Mouse (Mus musculus): ENCODE results near the gene Pde11a. TPM values are rescaled to one million over a fixed set of nuclear protein-coding genes. Genes with fewer than 3 reads are reported as not detected.

Pde11a gene
- polyA plus RNA-seq, 1 experiment from 2014 or later, result 0.52 TPM

GRCm38 (mm10) chr2:76251379-76251778 is 87.2 kb downstream of the Pde11a start:
- Histone ChIP-seq H3K27me3 (ENCODE audit: control insufficient read depth, insufficient read depth, low read length) (no peaks in the 10 kb centered on the region), H3K4me1 (ENCODE audit: control insufficient read depth, insufficient read depth, low read length) (0 out of 2 replicates have a peak, but pooled peaks cover 3% of the 10 kb centered on the region), H3K36me3 (ENCODE audit: control insufficient read depth, insufficient read depth, low read length) (no peaks in the 10 kb centered on the region), H3K4me3 (ENCODE audit: low read depth, low read length) (no peak overlapping the region), H3K27ac (replicated peaks; ENCODE audit: low read depth, low read length) (no peak overlapping the region), H3K9me3 (ENCODE audit: control insufficient read depth, low read length) (no peaks in the 10 kb centered on the region), H3K4me2 (ENCODE audit: low read depth, severe bottlenecking) (no peak overlapping the region), H3K9ac (ENCODE audit: low read length) (no peak overlapping the region)
- 77% methylated on average over 10 of the region's 10 CpGs for WGBS
- ATAC-seq (ENCODE audit: insufficient number of reproducible peaks, low FRiP score, low TSS enrichment, low read depth) (no peak), DNase-seq (ENCODE audit: low spot score) (no peak)

GRCm38 (mm10) chr2:76248242-76248641 is 90.3 kb downstream of the Pde11a start:
- no peak for ATAC-seq (ENCODE audit: insufficient number of reproducible peaks, low FRiP score, low TSS enrichment, low read depth)
- Histone ChIP-seq H3K27me3 (ENCODE audit: control insufficient read depth, insufficient read depth, low read length) (no peaks in the 10 kb centered on the region), H3K36me3 (ENCODE audit: control insufficient read depth, insufficient read depth, low read length) (no peaks in the 10 kb centered on the region), H3K4me1 (ENCODE audit: control insufficient read depth, insufficient read depth, low read length) (0 out of 2 replicates have a peak, but pooled peaks cover 3% of the 10 kb centered on the region), H3K4me2 (ENCODE audit: low read depth, severe bottlenecking) (no peak overlapping the region), H3K9me3 (ENCODE audit: control insufficient read depth, low read length) (no peaks in the 10 kb centered on the region), H3K4me3 (ENCODE audit: low read depth, low read length) (no peak overlapping the region), H3K27ac (replicated peaks; ENCODE audit: low read depth, low read length) (no peak overlapping the region), H3K9ac (ENCODE audit: low read length) (no peak overlapping the region)
- peak; percentile 22 for DNase-seq (ENCODE audit: low spot score)
- WGBS, result 50% methylated on average over 10 of the region's 10 CpGs

GRCm38 (mm10) chr2:76239175-76239574 is 99.4 kb downstream of the Pde11a start:
- H3K4me2 ChIP-seq (ENCODE audit: low read depth, severe bottlenecking), result no peak overlapping the region
- no peak overlapping the region for H3K4me3 ChIP-seq (ENCODE audit: low read depth, low read length)
- DNase-seq (ENCODE audit: low spot score) (no peak), ATAC-seq (ENCODE audit: insufficient number of reproducible peaks, low FRiP score, low TSS enrichment, low read depth) (no peak)
- no peak overlapping the region for H3K27ac ChIP-seq (replicated peaks; ENCODE audit: low read depth, low read length)
- 80% methylated on average over 2 of the region's 2 CpGs for WGBS
- H3K4me1 ChIP-seq (ENCODE audit: control insufficient read depth, insufficient read depth, low read length), result no peaks in the 10 kb centered on the region
- no peaks in the 10 kb centered on the region for H3K9me3 ChIP-seq (ENCODE audit: control insufficient read depth, low read length)
- H3K9ac ChIP-seq (ENCODE audit: low read length), result no peak overlapping the region
- H3K27me3 ChIP-seq (ENCODE audit: control insufficient read depth, insufficient read depth, low read length), result no peaks in the 10 kb centered on the region
- H3K36me3 ChIP-seq (ENCODE audit: control insufficient read depth, insufficient read depth, low read length), result no peaks in the 10 kb centered on the region

DNA sequence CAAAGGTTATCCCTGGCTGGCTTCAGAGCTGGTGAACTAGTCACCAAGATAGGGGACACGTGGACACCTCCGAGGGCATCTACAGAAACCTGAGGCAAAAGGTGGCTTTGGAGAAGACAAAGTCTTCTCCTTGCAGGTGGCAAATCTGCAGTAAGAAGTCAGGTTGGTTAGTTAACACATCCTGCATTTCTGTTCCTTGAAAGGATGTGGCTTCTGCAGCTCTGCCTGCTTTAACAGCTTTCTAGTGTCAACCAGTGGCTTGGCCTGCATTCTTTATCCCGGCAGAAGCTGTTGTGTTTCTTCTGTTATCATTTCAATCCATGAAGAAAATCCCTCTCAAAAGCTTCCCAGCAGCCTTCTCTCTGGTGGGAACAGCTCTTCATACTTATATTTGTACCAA is 100.1 kb downstream of the Pde11a start:
- no peak overlapping the region for H3K4me3 ChIP-seq (ENCODE audit: low read depth, low read length)
- H3K9ac ChIP-seq (ENCODE audit: low read length), result no peak overlapping the region
- DNase-seq (ENCODE audit: low spot score) (no peak), ATAC-seq (ENCODE audit: insufficient number of reproducible peaks, low FRiP score, low TSS enrichment, low read depth) (no peak)
- WGBS, result 83% methylated on average over 3 of the region's 3 CpGs
- no peaks in the 10 kb centered on the region for H3K4me1 ChIP-seq (ENCODE audit: control insufficient read depth, insufficient read depth, low read length)
- no peak overlapping the region for H3K4me2 ChIP-seq (ENCODE audit: low read depth, severe bottlenecking)
- no peaks in the 10 kb centered on the region for H3K9me3 ChIP-seq (ENCODE audit: control insufficient read depth, low read length)
- no peaks in the 10 kb centered on the region for H3K36me3 ChIP-seq (ENCODE audit: control insufficient read depth, insufficient read depth, low read length)
- no peaks in the 10 kb centered on the region for H3K27me3 ChIP-seq (ENCODE audit: control insufficient read depth, insufficient read depth, low read length)
- no peak overlapping the region for H3K27ac ChIP-seq (replicated peaks; ENCODE audit: low read depth, low read length)

DNA sequence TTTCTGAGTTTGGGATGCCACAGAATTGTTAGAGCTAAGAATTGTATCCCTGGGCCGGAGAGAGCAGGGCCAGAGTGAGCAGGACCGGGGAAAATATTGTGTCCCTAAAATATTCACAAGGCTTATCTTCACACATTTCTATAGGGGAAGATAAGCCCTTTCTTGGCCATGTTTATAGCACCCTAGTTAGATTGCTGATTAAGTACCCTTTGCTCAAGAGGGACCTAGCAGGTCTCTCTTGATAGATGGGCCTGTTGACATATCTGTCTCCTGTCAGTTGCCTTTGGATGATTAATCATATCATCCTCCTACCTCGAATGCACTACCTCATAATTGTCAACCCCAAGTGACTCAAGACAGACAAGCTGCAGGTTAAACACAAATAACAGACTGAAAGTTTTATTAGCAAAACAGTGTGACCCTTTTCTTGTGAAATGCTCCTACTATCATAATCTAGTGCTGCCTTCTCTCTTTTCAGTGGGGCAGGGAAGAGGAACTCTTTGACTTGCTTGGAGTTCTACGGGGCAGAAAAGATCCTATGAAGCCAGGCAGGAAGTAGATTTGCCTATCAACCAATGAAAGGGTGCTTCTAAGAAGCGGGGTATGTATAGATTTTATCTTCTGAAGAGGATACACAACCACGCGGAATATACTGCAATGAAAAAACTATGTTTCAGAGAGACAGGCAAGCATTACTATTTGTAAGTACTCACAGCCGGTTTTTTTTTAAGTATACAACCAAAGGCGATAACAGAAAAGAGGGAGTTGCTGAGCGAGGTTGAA is 100.7 kb downstream of the Pde11a start:
- ATAC-seq (ENCODE audit: insufficient number of reproducible peaks, low FRiP score, low TSS enrichment, low read depth), result no peak

GRCm38 (mm10) chr2:76220364-76221108 is 118.0 kb downstream of the Pde11a start:
- whole genome bisulfite sequencing, result 38% methylated on average over 6 of the region's 6 CpGs
- H3K27ac ChIP-seq (replicated peaks; ENCODE audit: low read depth, low read length), result no peak overlapping the region
- no peak for ATAC-seq (ENCODE audit: insufficient number of reproducible peaks, low FRiP score, low TSS enrichment, low read depth)

More for the DNA sequence above, 100.7 kb downstream of the Pde11a start:
- H3K4me3 ChIP-seq (ENCODE audit: low read depth, low read length), result no peak overlapping the region
- no peaks in the 10 kb centered on the region for H3K36me3 ChIP-seq (ENCODE audit: control insufficient read depth, insufficient read depth, low read length)
- no peak for DNase-seq (ENCODE audit: low spot score)
- no peaks in the 10 kb centered on the region for H3K4me1 ChIP-seq (ENCODE audit: control insufficient read depth, insufficient read depth, low read length)
- no peak overlapping the region for H3K27ac ChIP-seq (replicated peaks; ENCODE audit: low read depth, low read length)
- H3K9ac ChIP-seq (ENCODE audit: low read length), result no peak overlapping the region
- H3K27me3 ChIP-seq (ENCODE audit: control insufficient read depth, insufficient read depth, low read length), result no peaks in the 10 kb centered on the region
- H3K4me2 ChIP-seq (ENCODE audit: low read depth, severe bottlenecking), result no peak overlapping the region
- no peaks in the 10 kb centered on the region for H3K9me3 ChIP-seq (ENCODE audit: control insufficient read depth, low read length)
- 88% methylated on average over 10 of the region's 10 CpGs for WGBS

DNA sequence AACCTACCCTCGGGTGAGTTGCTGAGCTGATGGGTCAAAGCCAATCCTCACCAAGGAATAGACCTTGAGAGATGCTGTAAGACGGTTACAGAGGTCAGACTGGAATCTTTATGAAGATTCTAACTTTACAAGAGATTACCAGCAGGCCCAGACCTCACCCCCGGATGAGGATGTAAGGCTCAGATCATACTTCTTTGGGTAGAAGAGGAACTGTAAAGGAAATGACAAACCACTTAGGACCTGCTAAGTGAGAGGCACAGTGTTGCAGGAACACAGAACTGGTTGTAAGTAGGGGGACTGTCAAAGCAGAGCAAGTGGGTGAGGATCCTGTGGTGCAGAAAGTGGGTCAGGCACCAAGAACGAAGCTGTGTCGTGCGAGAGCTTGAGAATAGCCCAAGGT is 119.0 kb downstream of the Pde11a start:
- Histone ChIP-seq H3K9me3 (ENCODE audit: control insufficient read depth, low read length) (no peaks in the 10 kb centered on the region), H3K27ac (replicated peaks; ENCODE audit: low read depth, low read length) (no peak overlapping the region), H3K27me3 (ENCODE audit: control insufficient read depth, insufficient read depth, low read length) (no peaks in the 10 kb centered on the region), H3K4me2 (ENCODE audit: low read depth, severe bottlenecking) (no peak overlapping the region), H3K4me3 (ENCODE audit: low read depth, low read length) (no peak overlapping the region), H3K36me3 (ENCODE audit: control insufficient read depth, insufficient read depth, low read length) (no peaks in the 10 kb centered on the region), H3K4me1 (ENCODE audit: control insufficient read depth, insufficient read depth, low read length) (0 out of 2 replicates have a peak, but pooled peaks cover 1% of the 10 kb centered on the region), H3K9ac (ENCODE audit: low read length) (no peak overlapping the region)
- no peak for DNase-seq (ENCODE audit: low spot score)
- ATAC-seq (ENCODE audit: insufficient number of reproducible peaks, low FRiP score, low TSS enrichment, low read depth), result no peak
- 84% methylated on average over 6 of the region's 6 CpGs for WGBS

More at GRCm38 (mm10) chr2:76220364-76221108, 118.0 kb downstream of the Pde11a start:
- DNase-seq (ENCODE audit: low spot score), result no peak
- H3K9me3 ChIP-seq (ENCODE audit: control insufficient read depth, low read length), result no peaks in the 10 kb centered on the region
- 0 out of 2 replicates have a peak, but pooled peaks cover 2% of the 10 kb centered on the region for H3K4me1 ChIP-seq (ENCODE audit: control insufficient read depth, insufficient read depth, low read length)
- H3K4me3 ChIP-seq (ENCODE audit: low read depth, low read length), result no peak overlapping the region
- no peak overlapping the region for H3K4me2 ChIP-seq (ENCODE audit: low read depth, severe bottlenecking)
- H3K9ac ChIP-seq (ENCODE audit: low read length), result no peak overlapping the region
- H3K36me3 ChIP-seq (ENCODE audit: control insufficient read depth, insufficient read depth, low read length), result no peaks in the 10 kb centered on the region
- H3K27me3 ChIP-seq (ENCODE audit: control insufficient read depth, insufficient read depth, low read length), result no peaks in the 10 kb centered on the region

DNA sequence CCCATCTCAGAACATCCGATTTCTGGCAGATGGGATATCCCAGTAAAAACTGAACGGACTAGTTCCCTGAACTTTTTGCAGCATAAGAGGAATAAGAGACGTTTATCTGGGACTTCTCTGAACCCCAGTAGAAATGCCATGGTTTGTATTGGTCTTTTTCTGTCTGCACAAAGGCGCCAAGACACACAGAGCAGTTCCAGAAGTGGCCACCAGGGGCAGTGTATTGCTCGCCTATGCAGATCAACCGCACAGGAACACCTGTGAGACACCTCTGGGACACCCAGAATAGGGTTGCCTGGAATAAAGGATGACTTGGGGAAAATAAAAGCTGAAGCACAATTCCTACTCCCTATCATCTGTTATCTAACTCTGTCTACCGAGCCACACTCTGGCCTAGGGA is 122.4 kb downstream of the Pde11a start:
- Histone ChIP-seq H3K36me3 (ENCODE audit: control insufficient read depth, insufficient read depth, low read length) (no peaks in the 10 kb centered on the region), H3K27me3 (ENCODE audit: control insufficient read depth, insufficient read depth, low read length) (no peaks in the 10 kb centered on the region), H3K9me3 (ENCODE audit: control insufficient read depth, low read length) (no peaks in the 10 kb centered on the region), H3K4me1 (ENCODE audit: control insufficient read depth, insufficient read depth, low read length) (no peaks in the 10 kb centered on the region), H3K9ac (ENCODE audit: low read length) (no peak overlapping the region), H3K27ac (replicated peaks; ENCODE audit: low read depth, low read length) (no peak overlapping the region), H3K4me2 (ENCODE audit: low read depth, severe bottlenecking) (no peak overlapping the region), H3K4me3 (ENCODE audit: low read depth, low read length) (no peak overlapping the region)
- WGBS, result 62% methylated on average over 7 of the region's 7 CpGs
- DNase-seq (ENCODE audit: low spot score) (peak; percentile 78), ATAC-seq (ENCODE audit: insufficient number of reproducible peaks, low FRiP score, low TSS enrichment, low read depth) (no peak)

All from limb, embryonic 11.5 days (tissue).